8 mouse cellular contexts compared by ENCODE assay signal in genomic region chr8:90657641-90658051, GRCm38 (mm10).
DNase-seq lines count a peak whose midpoint lies in the region; ATAC-seq and TF ChIP-seq lines count a peak whose summit lies in the region.
"Had no signal": no experiment of that assay in that cellular context is flagged by ENCODE, and none has a peak within 500 bp of the region (broad histone marks: within the 10 kb centered on the region; RNA-seq: fewer than 3 reads in every experiment).

No protein-coding gene starts in this region.

- H3K27ac ChIP-seq in hindbrain, embryonic 15.5 days (replicated peaks), result peak overlapping the region; percentile 70
- no peak overlapping the region for H3K27ac ChIP-seq in limb, embryonic 11.5 days (replicated peaks; ENCODE audit: low read depth, low read length)
- H3K27ac ChIP-seq: liver, embryonic 13.5 days had no signal

- peaks cover 18% of the 10 kb centered on the region; the same call in 1 of the 2 replicates for H3K4me1 ChIP-seq in hindbrain, embryonic 15.5 days (replicated peaks)
- H3K4me1 ChIP-seq in limb, embryonic 11.5 days (ENCODE audit: control insufficient read depth, insufficient read depth, low read length), result no peaks in the 10 kb centered on the region
- H3K4me1 ChIP-seq: liver, embryonic 13.5 days had no signal

- DNase-seq in 3T3-L1 (ENCODE audit: low read depth, low spot score) (peak; percentile 20), Patski (ENCODE audit: low read depth, low spot score) (no peak)
- DNase-seq in fat pad, adult 2 months (ENCODE audit: extremely low read depth, low read depth, low spot score), result peak; percentile 74
- DNase-seq in limb, embryonic 11.5 days (ENCODE audit: low spot score), result peak; percentile 65
- peak; percentile 80 to 82 for DNase-seq in right cerebral cortex, adult 2 months (ENCODE audit: low spot score in 2 of 2)
- DNase-seq: liver, embryonic 13.5 days had no signal

- H3K9me3 ChIP-seq in hindbrain, embryonic 15.5 days, result no peaks in the 10 kb centered on the region
- H3K9me3 ChIP-seq in limb, embryonic 11.5 days (ENCODE audit: control insufficient read depth, low read length), result peaks cover 2% of the 10 kb centered on the region; the same call in 1 of the 2 replicates

- CTCF ChIA-PET in Patski (lab: Charles Lee), result interaction anchor here (0.8 to 2.6 kb wide), 11 partner anchors 9 to 808 kb away, joined by 3 to 11 read pairs (median 3); no protein-coding TSS in a partner anchor

- no peak overlapping the region for H3K9ac ChIP-seq in hindbrain, embryonic 15.5 days
- H3K9ac ChIP-seq in limb, embryonic 11.5 days (ENCODE audit: low read length), result no peak overlapping the region
- H3K9ac ChIP-seq: liver, embryonic 13.5 days had no signal

- H3K27me3 ChIP-seq in Patski, result peaks cover 12% of the 10 kb centered on the region
- H3K27me3 ChIP-seq in hindbrain, embryonic 15.5 days, result no peaks in the 10 kb centered on the region
- H3K27me3 ChIP-seq in limb, embryonic 11.5 days (ENCODE audit: control insufficient read depth, insufficient read depth, low read length), result no peaks in the 10 kb centered on the region
- H3K27me3 ChIP-seq: liver, embryonic 13.5 days had no signal

- no peak overlapping the region for H3K4me3 ChIP-seq in hindbrain, embryonic 15.5 days
- no peak overlapping the region for H3K4me3 ChIP-seq in limb, embryonic 11.5 days (ENCODE audit: low read depth, low read length)
- H3K4me3 ChIP-seq: liver, embryonic 13.5 days had no signal

- peak; percentile 63 for TF ChIP-seq CTCF in Patski (IDR thresholded peaks at IDR 0.05)

- H3K36me3 ChIP-seq in hindbrain, embryonic 15.5 days, result no peaks in the 10 kb centered on the region
- H3K36me3 ChIP-seq in limb, embryonic 11.5 days (ENCODE audit: control insufficient read depth, insufficient read depth, low read length), result no peaks in the 10 kb centered on the region
- H3K36me3 ChIP-seq: liver, embryonic 13.5 days had no signal

- POLR2A ChIA-PET in Patski (lab: Charles Lee), result interaction anchor here (0.6 kb wide), 3 partner anchors 102 to 659 kb away, joined by 3 to 5 read pairs (median 3); no protein-coding TSS in a partner anchor

- 14% methylated on average over 7 of the region's 7 CpGs for WGBS in hindbrain, embryonic 15.5 days
- 46% methylated on average over 7 of the region's 7 CpGs for WGBS in limb, embryonic 11.5 days

- in situ Hi-C loops in Patski (cut with MboI; ENCODE audit: low pct_unique_long_range_greater_than_20kb), result loop anchor here (25.0 kb wide), 1 partner anchor 795 kb away; no protein-coding TSS in a partner anchor

- peak overlapping the region; percentile 38 for H3K4me2 ChIP-seq in hindbrain, embryonic 15.5 days
- H3K4me2 ChIP-seq in limb, embryonic 11.5 days (ENCODE audit: low read depth, severe bottlenecking), result no peak overlapping the region
- H3K4me2 ChIP-seq: liver, embryonic 13.5 days had no signal

- no peak for ATAC-seq in Patski
- 0 out of 2 replicates have a peak, but pooled peaks have one; percentile 38 for ATAC-seq in hindbrain, embryonic 15.5 days (ENCODE audit: low FRiP score, low read depth)
- ATAC-seq in limb, embryonic 11.5 days (ENCODE audit: insufficient number of reproducible peaks, low FRiP score, low TSS enrichment, low read depth), result no peak
- ATAC-seq in inflammation-experienced regulatory T-cells, adult 6 months, result no peak
